Mouse (Mus musculus): ENCODE results near the gene Tas2r144. TPM values are rescaled to one million over a fixed set of nuclear protein-coding genes. Genes with fewer than 3 reads are reported as not detected.
A peak's percentile ranks its signal among the peaks of the same experiment; 100 is the strongest.

The Tas2r144 gene
- polyA plus RNA-seq, 1 experiment from 2014 or later = not detected

- ATAC-seq (ENCODE audit: borderline replicate concordance, extremely low read depth, low FRiP score, low TSS enrichment) = peak; percentile 43; the same call in 1 of the 2 replicates
- no peak overlapping the region for H3K4me2 ChIP-seq
- WGBS = 57% methylated on average over 6 of the region's 6 CpGs
These were observed 26.4 kb downstream of the Tas2r144 start for GRCm38 (mm10) chr6:42241311-42242045.

GRCm38 (mm10) chr6:42245711-42246353 is 30.7 kb downstream of the Tas2r144 start, which contains the start of gene Gstk1:
TSS of gene Gstk1 (plus strand) at chr6:42245935.
- H3K4me2 ChIP-seq = peak within 1 kb of the TSS; percentile 70
- peak within 1 kb of the TSS; percentile 43 for H3K9ac ChIP-seq
- no peaks in the 10 kb centered on the region for H3K36me3 ChIP-seq
- ATAC-seq (ENCODE audit: borderline replicate concordance, extremely low read depth, low FRiP score, low TSS enrichment) = peak; percentile 97
- H3K4me1 ChIP-seq = peaks cover 13% of the 10 kb centered on the region
- H3K27ac ChIP-seq = no peak within 1 kb of the TSS
- no peaks in the 10 kb centered on the region for H3K9me3 ChIP-seq
- 3% methylated on average over 28 of the region's 28 CpGs for WGBS
- no peaks in the 10 kb centered on the region for H3K27me3 ChIP-seq
- peak within 1 kb of the TSS; percentile 48 for H3K4me3 ChIP-seq

More at GRCm38 (mm10) chr6:42241311-42242045, 26.4 kb downstream of the Tas2r144 start:
- Histone ChIP-seq H3K27ac (peak overlapping the region; percentile 69), H3K4me1 (peaks cover 10% of the 10 kb centered on the region), H3K36me3 (no peaks in the 10 kb centered on the region), H3K9ac (no peak overlapping the region), H3K27me3 (no peaks in the 10 kb centered on the region), H3K4me3 (no peak overlapping the region), H3K9me3 (no peaks in the 10 kb centered on the region)

- Histone ChIP-seq H3K36me3 (no peaks in the 10 kb centered on the region), H3K4me2 (peak overlapping the region; percentile 70), H3K4me3 (no peak overlapping the region), H3K27ac (no peak overlapping the region), H3K4me1 (0 out of 2 replicates have a peak, but pooled peaks cover 7% of the 10 kb centered on the region), H3K9me3 (no peaks in the 10 kb centered on the region), H3K9ac (no peak overlapping the region), H3K27me3 (no peaks in the 10 kb centered on the region)
- WGBS = 13% methylated on average over 8 of the region's 8 CpGs
- no peak for ATAC-seq (ENCODE audit: borderline replicate concordance, extremely low read depth, low FRiP score, low TSS enrichment)
These were observed 32.0 kb downstream of the Tas2r144 start for GRCm38 (mm10) chr6:42247173-42247572.

- no peak overlapping the region for H3K27ac ChIP-seq
- no peak overlapping the region for H3K4me2 ChIP-seq
- 0 out of 2 replicates have a peak, but pooled peaks cover 7% of the 10 kb centered on the region for H3K4me1 ChIP-seq
- no peak for ATAC-seq (ENCODE audit: borderline replicate concordance, extremely low read depth, low FRiP score, low TSS enrichment)
- H3K4me3 ChIP-seq = no peak overlapping the region
- no peaks in the 10 kb centered on the region for H3K27me3 ChIP-seq
- no peak overlapping the region for H3K9ac ChIP-seq
- H3K36me3 ChIP-seq = no peaks in the 10 kb centered on the region
- 78% methylated on average over 1 of the region's 1 CpGs for WGBS
- no peaks in the 10 kb centered on the region for H3K9me3 ChIP-seq
These were observed 32.9 kb downstream of the Tas2r144 start for GRCm38 (mm10) chr6:42247981-42248380.

GRCm38 (mm10) chr6:42251791-42252190 is 36.7 kb downstream of the Tas2r144 start:
- H3K27me3 ChIP-seq = no peaks in the 10 kb centered on the region
- WGBS = 85% methylated on average over 4 of the region's 4 CpGs
- H3K4me1 ChIP-seq = 0 out of 2 replicates have a peak, but pooled peaks cover 4% of the 10 kb centered on the region
- no peak overlapping the region for H3K27ac ChIP-seq
- no peaks in the 10 kb centered on the region for H3K9me3 ChIP-seq
- H3K9ac ChIP-seq = no peak overlapping the region
- no peak for ATAC-seq (ENCODE audit: borderline replicate concordance, extremely low read depth, low FRiP score, low TSS enrichment)
- H3K36me3 ChIP-seq = no peaks in the 10 kb centered on the region
- H3K4me2 ChIP-seq = no peak overlapping the region
- no peak overlapping the region for H3K4me3 ChIP-seq

GRCm38 (mm10) chr6:42253103-42253502 is 38.0 kb downstream of the Tas2r144 start:
- Histone ChIP-seq H3K4me3 (no peak overlapping the region), H3K36me3 (no peaks in the 10 kb centered on the region), H3K27ac (no peak overlapping the region), H3K9ac (no peak overlapping the region), H3K27me3 (no peaks in the 10 kb centered on the region), H3K4me1 (peaks cover 5% of the 10 kb centered on the region; the same call in 1 of the 2 replicates), H3K9me3 (no peaks in the 10 kb centered on the region), H3K4me2 (no peak overlapping the region)
- ATAC-seq (ENCODE audit: borderline replicate concordance, extremely low read depth, low FRiP score, low TSS enrichment) = no peak
- WGBS = 74% methylated on average over 2 of the region's 2 CpGs

- ATAC-seq (ENCODE audit: borderline replicate concordance, extremely low read depth, low FRiP score, low TSS enrichment) = no peak
- no peak overlapping the region for H3K27ac ChIP-seq
These were observed 42.3 kb downstream of the Tas2r144 start for GRCm38 (mm10) chr6:42257303-42257863.

GRCm38 (mm10) chr6:42260430-42260829 is 45.3 kb downstream of the Tas2r144 start:
- no peak for ATAC-seq (ENCODE audit: borderline replicate concordance, extremely low read depth, low FRiP score, low TSS enrichment)
- H3K27ac ChIP-seq = peak overlapping the region; percentile 83
- H3K9me3 ChIP-seq = no peaks in the 10 kb centered on the region
- no peak overlapping the region for H3K4me2 ChIP-seq
- 31% methylated on average over 6 of the region's 6 CpGs for WGBS
- H3K9ac ChIP-seq = no peak overlapping the region
- no peaks in the 10 kb centered on the region for H3K36me3 ChIP-seq
- H3K4me1 ChIP-seq = peaks cover 9% of the 10 kb centered on the region; the same call in 1 of the 2 replicates
- no peak overlapping the region for H3K4me3 ChIP-seq
- H3K27me3 ChIP-seq = no peaks in the 10 kb centered on the region

More at GRCm38 (mm10) chr6:42257303-42257863, 42.3 kb downstream of the Tas2r144 start:
- peaks cover 5% of the 10 kb centered on the region; the same call in 1 of the 2 replicates for H3K4me1 ChIP-seq
- WGBS = 12% methylated on average over 11 of the region's 11 CpGs
- no peak overlapping the region for H3K9ac ChIP-seq
- H3K9me3 ChIP-seq = no peaks in the 10 kb centered on the region
- H3K4me3 ChIP-seq = no peak overlapping the region
- no peak overlapping the region for H3K4me2 ChIP-seq
- no peaks in the 10 kb centered on the region for H3K27me3 ChIP-seq
- H3K36me3 ChIP-seq = no peaks in the 10 kb centered on the region

GRCm38 (mm10) chr6:42261524-42262170 is 46.5 kb downstream of the Tas2r144 start, which contains the start of gene Tmem139:
TSS of gene Tmem139 (plus strand) at chr6:42261970.
- H3K27me3 ChIP-seq = no peaks in the 10 kb centered on the region
- ATAC-seq (ENCODE audit: borderline replicate concordance, extremely low read depth, low FRiP score, low TSS enrichment) = no peak
- WGBS = 13% methylated on average over 20 of the region's 20 CpGs

GRCm38 (mm10) chr6:42264626-42265312 is 49.6 kb downstream of the Tas2r144 start, which contains the start of gene Casp2:
TSS of gene Casp2 (plus strand) at chr6:42264985.
- ATAC-seq (ENCODE audit: borderline replicate concordance, extremely low read depth, low FRiP score, low TSS enrichment) = peak; percentile 98
- Histone ChIP-seq H3K4me1 (peaks cover 11% of the 10 kb centered on the region), H3K4me2 (peak within 1 kb of the TSS; percentile 81), H3K9me3 (no peaks in the 10 kb centered on the region), H3K9ac (peak within 1 kb of the TSS; percentile 90), H3K27me3 (no peaks in the 10 kb centered on the region), H3K4me3 (peak within 1 kb of the TSS; percentile 76), H3K36me3 (peaks cover 25% of the 10 kb centered on the region), H3K27ac (peak within 1 kb of the TSS; percentile 90)
- WGBS = under 1% methylated on average over 47 of the region's 51 CpGs

More at GRCm38 (mm10) chr6:42261524-42262170, 46.5 kb downstream of the Tas2r144 start, which contains the start of gene Tmem139:
- H3K4me1 ChIP-seq = peaks cover 12% of the 10 kb centered on the region
- H3K9me3 ChIP-seq = no peaks in the 10 kb centered on the region
- peak within 1 kb of the TSS; percentile 46 for H3K4me2 ChIP-seq
- H3K27ac ChIP-seq = peak within 1 kb of the TSS; percentile 83
- no peaks in the 10 kb centered on the region for H3K36me3 ChIP-seq
- H3K9ac ChIP-seq = no peak within 1 kb of the TSS
- H3K4me3 ChIP-seq = peak within 1 kb of the TSS; percentile 14
